23 mouse cellular contexts compared by ENCODE assay signal in genomic region chr1:170057607-170058006, GRCm38 (mm10). TPM values are rescaled to one million over a fixed set of nuclear protein-coding genes. Genes with fewer than 3 reads are reported as not detected.
A peak's percentile ranks its signal among the peaks of the same experiment; 100 is the strongest.
DNase-seq lines count a peak whose midpoint lies in the region; ATAC-seq lines count a peak whose summit lies in the region.
"Had no signal": no experiment of that assay in that cellular context is flagged by ENCODE, and none has a peak within 500 bp of the region (broad histone marks: within the 10 kb centered on the region; RNA-seq: fewer than 3 reads in every experiment).

No protein-coding gene starts in this region.

- intact Hi-C loops in heart, postnatal 10 days (cut with DNase I) = loop anchor here (5.0 kb wide), 2 partner anchors 45 to 50 kb away; no protein-coding TSS in a partner anchor

- no peaks in the 10 kb centered on the region for H3K4me1 ChIP-seq in forebrain, embryonic 11.5 days (replicated peaks; ENCODE audit: control insufficient read depth, insufficient read depth, low read length)
- H3K4me1 ChIP-seq: forebrain, embryonic 13.5 days; heart, embryonic 15.5 days had no signal

- no peak overlapping the region for H3K4me2 ChIP-seq in forebrain, embryonic 11.5 days (ENCODE audit: low read depth, low read length, severe bottlenecking)
- H3K4me2 ChIP-seq: forebrain, embryonic 13.5 days; heart, embryonic 15.5 days; hindbrain, embryonic 13.5 days; limb, embryonic 12.5 days; midbrain, embryonic 11.5 days; neural tube, embryonic 12.5 days had no signal

- 92% methylated on average over 7 of the region's 7 CpGs for WGBS in forebrain, embryonic 11.5 days

- H3K27me3 ChIP-seq in forebrain, embryonic 11.5 days (ENCODE audit: control insufficient read depth, insufficient read depth, low read length) = no peaks in the 10 kb centered on the region
- H3K27me3 ChIP-seq: CH12.LX; forebrain, embryonic 13.5 days; heart, embryonic 15.5 days; hindbrain, embryonic 13.5 days; limb, embryonic 12.5 days; neural tube, embryonic 12.5 days had no signal

- no peak overlapping the region for H3K9ac ChIP-seq in forebrain, embryonic 11.5 days (ENCODE audit: low read length)
- H3K9ac ChIP-seq: forebrain, embryonic 13.5 days; heart, embryonic 15.5 days; hindbrain, embryonic 13.5 days; limb, embryonic 12.5 days; liver, embryonic 14.5 days; neural tube, embryonic 12.5 days had no signal

- H3K36me3 ChIP-seq in forebrain, embryonic 11.5 days (ENCODE audit: control insufficient read depth, insufficient read depth, low read length) = no peaks in the 10 kb centered on the region
- H3K36me3 ChIP-seq: heart, embryonic 15.5 days; hindbrain, embryonic 13.5 days; neural tube, embryonic 12.5 days had no signal

- H3K27ac ChIP-seq in forebrain, embryonic 11.5 days (ENCODE audit: low read depth, low read length) = no peak overlapping the region
- H3K27ac ChIP-seq: embryonic facial prominence, embryonic 10.5 days; forebrain, embryonic 13.5 days; heart, embryonic 15.5 days; hindbrain, embryonic 13.5 days; limb, embryonic 12.5 days; liver, embryonic 14.5 days; neural tube, embryonic 12.5 days had no signal

- H3K9me3 ChIP-seq in forebrain, embryonic 11.5 days (ENCODE audit: control insufficient read depth, low read length) = no peaks in the 10 kb centered on the region
- H3K9me3 ChIP-seq: embryonic facial prominence, embryonic 10.5 days; heart, embryonic 15.5 days; neural tube, embryonic 12.5 days had no signal

- no peak overlapping the region for H3K4me3 ChIP-seq in forebrain, embryonic 11.5 days (ENCODE audit: low read depth, low read length)
- H3K4me3 ChIP-seq: embryonic facial prominence, embryonic 10.5 days; forebrain, embryonic 13.5 days; heart, embryonic 15.5 days; hindbrain, embryonic 13.5 days; limb, embryonic 12.5 days; neural tube, embryonic 12.5 days had no signal

- no peak for ATAC-seq in forebrain, embryonic 11.5 days (replicated peaks; ENCODE audit: low FRiP score)
- ATAC-seq: forebrain, embryonic 13.5 days; inflammation-experienced regulatory T-cells, adult 6 months had no signal

- DNase-seq in heart, adult 18-20 months = peak; percentile 34 to 37
- DNase-seq in heart, postnatal 10 days = no peak
- peak; percentile 20 for DNase-seq in kidney, adult 9 months
- no peak for DNase-seq in kidney, adult 18-20 months
- DNase-seq in kidney, postnatal 14 days = peak; percentile 20
- DNase-seq in lung, postnatal 36 days = peak; percentile 36
- DNase-seq in Muller cell, postnatal 12 days (ENCODE audit: inconsistent ontology term) = no peak
- no peak for DNase-seq in forebrain, embryonic 11.5 days (ENCODE audit: low spot score)
- DNase-seq: cerebellum, adult 8-10 months; thymus, postnatal 14 days had no signal

RNA-seq across cellular contexts. Expression of gene Ddr2, which starts 53.0 kb away (rescaled TPM):
- 10 to 100 TPM; 20.8 to 22.1 TPM for total RNA-seq in heart, adult 18-20 months (2021)
- 10 to 100 TPM; 27.8 to 30.5 TPM for total RNA-seq in heart, postnatal 10 days (2021)
- polyA plus RNA-seq in forebrain, embryonic 11.5 days (2014; fragmentation: Nextera tagmentation; extraction: Ambion mirVana) = 23.5 and 27.3 TPM in 2 replicates
- total RNA-seq: common myeloid progenitor, adult 5-6 weeks; MEL; monocyte, adult 5-6 weeks had no signal

Comparison
In these comparisons a context has a peak if more than half of its experiments do, and no peak if none do; other contexts are left out.
1. DNase-seq: peak in heart, adult 18-20 months (2 of 2), kidney, adult 9 months (single experiment), kidney, postnatal 14 days (single experiment) and lung, postnatal 36 days (single experiment); none in heart, postnatal 10 days (0 of 2), kidney, adult 18-20 months (single experiment), Muller cell, postnatal 12 days (single experiment) and forebrain, embryonic 11.5 days (single experiment).